Mouse (Mus musculus): ENCODE results near the gene Asap3. TPM values are rescaled to one million over a fixed set of nuclear protein-coding genes. Genes with fewer than 3 reads are reported as not detected.
A peak's percentile ranks its signal among the peaks of the same experiment; 100 is the strongest.

The Asap3 gene
- total and polyA plus RNA-seq, 2 experiments = 3.3 to 5.8 TPM

GRCm38 (mm10) chr4:136285811-136286371, 79.7 kb downstream of the Asap3 start:
- Histone ChIP-seq H3K9ac (ENCODE audit: low read depth, low read length) (peak overlapping the region; percentile 86), H3K4me3 (ENCODE audit: insufficient read depth, low read depth, low read length) (peak overlapping the region; percentile 88), H3K79me2 (ENCODE audit: control insufficient read depth, insufficient read depth, low read length) (peaks cover 4% of the 10 kb centered on the region; the same call in 1 of the 2 replicates), H3K27ac (replicated peaks; ENCODE audit: insufficient read depth, low read depth, low read length) (peak overlapping the region; percentile 79), H3K27me3 (ENCODE audit: control insufficient read depth, insufficient read depth, low read length) (no peaks in the 10 kb centered on the region), H3K36me3 (ENCODE audit: control insufficient read depth, insufficient read depth, low read length) (peaks cover 13% of the 10 kb centered on the region; the same call in 1 of the 2 replicates), H3K4me1 (ENCODE audit: control insufficient read depth, insufficient read depth, low read length) (peaks cover 4% of the 10 kb centered on the region; the same call in 1 of the 2 replicates)
- no peak for TF ChIP-seq CTCF (IDR thresholded peaks at IDR 0.05; ENCODE audit: low read depth, low read length)
- peak; percentile 62; the same call in 1 of the 2 replicates for TF ChIP-seq POLR2A (IDR thresholded peaks at IDR 0.05; ENCODE audit: extremely low read depth, insufficient read depth, low read length)
- peak; percentile 95 for DNase-seq (ENCODE audit: extremely low read depth, low read depth, low spot score)
- WGBS = under 1% methylated on average over 29 of the region's 29 CpGs

- Histone ChIP-seq H3K36me3 (ENCODE audit: control insufficient read depth, insufficient read depth, low read length) (peaks cover 24% of the 10 kb centered on the region), H3K79me2 (ENCODE audit: control insufficient read depth, insufficient read depth, low read length) (peaks cover 4% of the 10 kb centered on the region; the same call in 1 of the 2 replicates), H3K4me1 (ENCODE audit: control insufficient read depth, insufficient read depth, low read length) (peaks cover 4% of the 10 kb centered on the region; the same call in 1 of the 2 replicates), H3K9ac (ENCODE audit: low read depth, low read length) (no peak overlapping the region), H3K27ac (replicated peaks; ENCODE audit: insufficient read depth, low read depth, low read length) (no peak overlapping the region), H3K4me3 (ENCODE audit: insufficient read depth, low read depth, low read length) (no peak overlapping the region), H3K27me3 (ENCODE audit: control insufficient read depth, insufficient read depth, low read length) (no peaks in the 10 kb centered on the region)
- TF ChIP-seq CTCF (IDR thresholded peaks at IDR 0.05; ENCODE audit: low read depth, low read length) (no peak), POLR2A (IDR thresholded peaks at IDR 0.05; ENCODE audit: extremely low read depth, insufficient read depth, low read length) (no peak)
- no peak for DNase-seq (ENCODE audit: extremely low read depth, low read depth, low spot score)
- WGBS = 90% methylated on average over 66 of the region's 66 CpGs
Measured at GRCm38 (mm10) chr4:136289918-136290780, 84.0 kb downstream of the Asap3 start.

- no peak for DNase-seq (ENCODE audit: extremely low read depth, low read depth, low spot score)
- Histone ChIP-seq H3K79me2 (ENCODE audit: control insufficient read depth, insufficient read depth, low read length) (peaks cover 4% of the 10 kb centered on the region; the same call in 1 of the 2 replicates), H3K27me3 (ENCODE audit: control insufficient read depth, insufficient read depth, low read length) (no peaks in the 10 kb centered on the region), H3K36me3 (ENCODE audit: control insufficient read depth, insufficient read depth, low read length) (peaks cover 24% of the 10 kb centered on the region), H3K9ac (ENCODE audit: low read depth, low read length) (no peak overlapping the region), H3K4me3 (ENCODE audit: insufficient read depth, low read depth, low read length) (no peak overlapping the region), H3K4me1 (ENCODE audit: control insufficient read depth, insufficient read depth, low read length) (peaks cover 4% of the 10 kb centered on the region; the same call in 1 of the 2 replicates), H3K27ac (replicated peaks; ENCODE audit: insufficient read depth, low read depth, low read length) (no peak overlapping the region)
- no peak for TF ChIP-seq POLR2A (IDR thresholded peaks at IDR 0.05; ENCODE audit: extremely low read depth, insufficient read depth, low read length)
- TF ChIP-seq CTCF (IDR thresholded peaks at IDR 0.05; ENCODE audit: low read depth, low read length) = no peak
- 88% methylated on average over 39 of the region's 39 CpGs for WGBS
Measured at GRCm38 (mm10) chr4:136290781-136291595, 84.8 kb downstream of the Asap3 start.

GRCm38 (mm10) chr4:136291692-136292091, 85.5 kb downstream of the Asap3 start:
- 89% methylated on average over 6 of the region's 6 CpGs for WGBS
- TF ChIP-seq POLR2A (IDR thresholded peaks at IDR 0.05; ENCODE audit: extremely low read depth, insufficient read depth, low read length) = no peak
- no peak for TF ChIP-seq CTCF (IDR thresholded peaks at IDR 0.05; ENCODE audit: low read depth, low read length)
- peaks cover 24% of the 10 kb centered on the region for H3K36me3 ChIP-seq (ENCODE audit: control insufficient read depth, insufficient read depth, low read length)

More at GRCm38 (mm10) chr4:136291692-136292091, 85.5 kb downstream of the Asap3 start:
- Histone ChIP-seq H3K4me1 (ENCODE audit: control insufficient read depth, insufficient read depth, low read length) (peaks cover 1% of the 10 kb centered on the region; the same call in 1 of the 2 replicates), H3K27ac (replicated peaks; ENCODE audit: insufficient read depth, low read depth, low read length) (no peak overlapping the region), H3K79me2 (ENCODE audit: control insufficient read depth, insufficient read depth, low read length) (peaks cover 1% of the 10 kb centered on the region; the same call in 1 of the 2 replicates), H3K4me3 (ENCODE audit: insufficient read depth, low read depth, low read length) (no peak overlapping the region), H3K27me3 (ENCODE audit: control insufficient read depth, insufficient read depth, low read length) (no peaks in the 10 kb centered on the region), H3K9ac (ENCODE audit: low read depth, low read length) (no peak overlapping the region)
- no peak for DNase-seq (ENCODE audit: extremely low read depth, low read depth, low spot score)

Other genes starting within 250 kb of the Asap3 start
- 34.2 and 38.5 TPM in 2 replicates for gene Gale, start 242.6 kb upstream of the Asap3 start, total RNA-seq (2014; rRNA removed)
- 32.0 and 33.6 TPM in 2 replicates for gene Gale, start 242.6 kb upstream of the Asap3 start, polyA plus RNA-seq (2012; rRNA removed)
- gene Lypla2, start 233.7 kb upstream of the Asap3 start, total RNA-seq (2014; rRNA removed) = 21.8 and 25.9 TPM in 2 replicates
- gene Lypla2, start 233.7 kb upstream of the Asap3 start, polyA plus RNA-seq (2012; rRNA removed) = 113 and 116 TPM in 2 replicates
- gene Pithd1, start 219.1 kb upstream of the Asap3 start, total RNA-seq (2014; rRNA removed) = 20.3 and 21.0 TPM in 2 replicates
- gene Pithd1, start 219.1 kb upstream of the Asap3 start, polyA plus RNA-seq (2012; rRNA removed) = 28.8 and 41.0 TPM in 2 replicates
- 16.1 and 16.7 TPM in 2 replicates for gene Eloa, start 184.6 kb upstream of the Asap3 start, total RNA-seq (2014; rRNA removed)
- 7.3 and 8.1 TPM in 2 replicates for gene Eloa, start 184.6 kb upstream of the Asap3 start, polyA plus RNA-seq (2012; rRNA removed)
- 474 and 504 TPM in 2 replicates for gene Rpl11, start 152.9 kb upstream of the Asap3 start, total RNA-seq (2014; rRNA removed)
- 162 and 170 TPM in 2 replicates for gene Rpl11, start 152.9 kb upstream of the Asap3 start, polyA plus RNA-seq (2012; rRNA removed)
- 33.2 and 47.4 TPM in 2 replicates for gene Id3, start 62.9 kb upstream of the Asap3 start, total RNA-seq (2014; rRNA removed)
- 181 and 274 TPM in 2 replicates for gene Id3, start 62.9 kb upstream of the Asap3 start, polyA plus RNA-seq (2012; rRNA removed)
- 0.40 and 0.46 TPM in 2 replicates for gene E2f2, start 34.0 kb upstream of the Asap3 start, total RNA-seq (2014; rRNA removed)
- 0.75 and 0.76 TPM in 2 replicates for gene E2f2, start 34.0 kb upstream of the Asap3 start, polyA plus RNA-seq (2012; rRNA removed)
- gene Tcea3, start 41.4 kb downstream of the Asap3 start, total RNA-seq (2014; rRNA removed) = 34.8 and 39.3 TPM in 2 replicates
- gene Tcea3, start 41.4 kb downstream of the Asap3 start, polyA plus RNA-seq (2012; rRNA removed) = 20.1 and 28.9 TPM in 2 replicates
- gene Zfp46, start 78.3 kb downstream of the Asap3 start, total RNA-seq (2014; rRNA removed) = 2.6 TPM in 2 replicates
- gene Zfp46, start 78.3 kb downstream of the Asap3 start, polyA plus RNA-seq (2012; rRNA removed) = 2.9 and 3.1 TPM in 2 replicates
- gene Hnrnpr, start 104.6 kb downstream of the Asap3 start, total RNA-seq (2014; rRNA removed) = 16.7 and 22.9 TPM in 2 replicates
- 5.0 and 5.7 TPM in 2 replicates for gene Hnrnpr, start 104.6 kb downstream of the Asap3 start, polyA plus RNA-seq (2012; rRNA removed)
- gene Htr1d, start 217.2 kb downstream of the Asap3 start, total RNA-seq (2014; rRNA removed) = not detected in 2 replicates
- 0.82 TPM in 1 of 2 replicates, not detected in the other for gene Htr1d, start 217.2 kb downstream of the Asap3 start, polyA plus RNA-seq (2012; rRNA removed)

Data from liver, adult 2 months (tissue).